Mouse (Mus musculus): ENCODE measurements around the gene Cab39l.

- no peak for TF ChIP-seq CTCF (conservative IDR thresholded peaks at IDR 0.05 in 1 of 2, IDR thresholded peaks at IDR 0.05 in 1 of 2; ENCODE audit: low read depth in 2 of 2, low read length in 2 of 2)
- TF ChIP-seq JUND (conservative IDR thresholded peaks at IDR 0.05; ENCODE audit: low read depth, low read length): no peak
- no peak for TF ChIP-seq RCOR1 (conservative IDR thresholded peaks at IDR 0.05; ENCODE audit: low read depth, low read length)
- no peak for TF ChIP-seq ZKSCAN1 (IDR thresholded peaks at IDR 0.05; ENCODE audit: borderline replicate concordance, low read depth, low read length)
- TF ChIP-seq SIN3A (IDR thresholded peaks at IDR 0.05; ENCODE audit: low read length): no peak
- TF ChIP-seq USF1 (IDR thresholded peaks at IDR 0.05; ENCODE audit: low read depth, low read length): no peak
- no peak for TF ChIP-seq CHD2 (IDR thresholded peaks at IDR 0.05; ENCODE audit: low read length)
- no peak for TF ChIP-seq EP300 (IDR thresholded peaks at IDR 0.05; ENCODE audit: low read length)
- TF ChIP-seq ELF1 (IDR thresholded peaks at IDR 0.05; ENCODE audit: low read depth, low read length): no peak
These were observed 185.1 kb downstream of the Cab39l start for GRCm38 (mm10) chr14:59625806-59626364.
